Mouse (Mus musculus): ENCODE data around the gene Gm17662.

The Gm17662 gene

GRCm38 (mm10) chr4:104888499-104889262 lies 31.6 kb downstream of the Gm17662 start:
- no peak for DNase-seq (ENCODE audit: low spot score in 2 of 2)

GRCm38 (mm10) chr4:104891708-104892107 lies 34.6 kb downstream of the Gm17662 start:
- no peak for DNase-seq (ENCODE audit: low spot score in 2 of 2)

- DNase-seq (ENCODE audit: low spot score in 2 of 2) = no peak
Measured at GRCm38 (mm10) chr4:104893588-104893987, 36.5 kb downstream of the Gm17662 start.

GRCm38 (mm10) chr4:104894004-104894734 lies 37.0 kb downstream of the Gm17662 start:
- no peak for DNase-seq (ENCODE audit: low spot score in 2 of 2)

DNA sequence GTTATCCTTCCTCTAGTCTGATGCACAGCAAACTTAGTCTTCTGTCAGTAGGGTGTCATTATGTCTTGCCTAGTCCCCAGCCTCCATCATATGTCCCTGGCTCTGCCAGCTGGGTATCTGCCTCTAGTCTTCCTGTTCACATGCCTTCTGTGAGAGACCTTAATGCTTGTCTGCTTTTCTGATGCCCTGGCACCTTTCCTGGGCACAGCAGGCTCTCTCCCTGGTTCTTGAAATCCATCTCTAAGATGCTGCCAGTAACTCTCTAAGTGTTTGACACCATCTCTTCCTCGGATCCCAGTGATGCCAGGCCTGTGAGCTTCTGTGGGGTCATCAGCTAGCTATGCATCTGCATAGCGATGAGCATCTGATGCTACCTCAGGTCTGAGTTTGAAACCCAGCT lies 45.7 kb downstream of the Gm17662 start:
- DNase-seq (ENCODE audit: low spot score in 2 of 2) = no peak

DNA sequence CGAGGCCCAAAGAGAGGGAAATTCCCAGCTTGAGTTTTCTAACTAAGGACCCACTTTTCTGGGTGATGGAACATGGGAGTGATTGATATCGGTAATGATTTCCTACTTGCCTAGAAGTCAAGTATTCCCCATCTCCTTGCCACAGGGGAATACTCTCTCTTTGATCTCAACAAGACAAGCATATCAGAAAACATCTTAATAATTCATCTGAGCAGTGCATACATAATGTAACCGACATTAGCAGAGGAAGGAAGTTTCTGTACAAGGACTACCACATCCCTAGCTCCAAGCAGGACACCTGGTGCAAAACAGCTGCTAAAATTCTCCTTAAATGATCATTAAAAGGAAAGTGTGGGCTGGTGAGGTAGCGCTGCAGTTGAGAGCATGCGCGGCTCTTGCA lies 47.9 kb downstream of the Gm17662 start:
- no peak for DNase-seq (ENCODE audit: low spot score in 2 of 2)

Measured in spleen, postnatal 36 days (tissue).